Mouse (Mus musculus): ENCODE data around the gene Gm49325. TPM values are rescaled to one million over a fixed set of nuclear protein-coding genes. Genes with fewer than 3 reads are reported as not detected.
A peak's percentile ranks its signal among the peaks of the same experiment; 100 is the strongest.

The Gm49325 gene
- polyA plus RNA-seq, 1 experiment from 2014 or later, result 1.6 TPM

MicroRNAs encoded within 50 kb of the gene (microRNA counts, 519-probe panel; counts per million panel counts)
- not detected for microRNA mmu-miR-1930

Small RNAs within 50 kb of the gene (microRNA-seq; reads per million reads assigned to microRNA genes)
- gene Mir1930 (ENCODE audit: borderline number of aligned reads), result 34.3 reads per million, percentile 28 among the genes with 10 or more reads in this experiment

Other genes starting within 250 kb of the Gm49325 start
- gene Adarb1, start 187.9 kb upstream of the Gm49325 start, polyA plus RNA-seq (2014; fragmentation: Nextera tagmentation; extraction: Ambion mirVana), result 3.6 and 4.4 TPM in 2 replicates
- 40.6 and 42.3 TPM in 2 replicates for gene Fam207a, start 90.4 kb upstream of the Gm49325 start, polyA plus RNA-seq (2014; fragmentation: Nextera tagmentation; extraction: Ambion mirVana)
- 1.3 and 1.4 TPM in 2 replicates for gene Itgb2, start 75.9 kb upstream of the Gm49325 start, polyA plus RNA-seq (2014; fragmentation: Nextera tagmentation; extraction: Ambion mirVana)
- gene Pttg1ip, start 24.5 kb upstream of the Gm49325 start, polyA plus RNA-seq (2014; fragmentation: Nextera tagmentation; extraction: Ambion mirVana), result 89.2 and 95.6 TPM in 2 replicates
- gene Sumo3, start 100 bp upstream of the Gm49325 start, polyA plus RNA-seq (2014; fragmentation: Nextera tagmentation; extraction: Ambion mirVana), result 382 and 410 TPM in 2 replicates
- gene Ube2g2, start 16.1 kb downstream of the Gm49325 start, polyA plus RNA-seq (2014; fragmentation: Nextera tagmentation; extraction: Ambion mirVana), result 41.2 and 44.1 TPM in 2 replicates
- 0.39 and 0.64 TPM in 2 replicates for gene Tspear, start 80.4 kb downstream of the Gm49325 start, polyA plus RNA-seq (2014; fragmentation: Nextera tagmentation; extraction: Ambion mirVana)
- gene Gm19402, start 84.6 kb downstream of the Gm49325 start, polyA plus RNA-seq (2014; fragmentation: Nextera tagmentation; extraction: Ambion mirVana), result not detected in 2 replicates
- not detected in 2 replicates for gene Gm9508, start 91.0 kb downstream of the Gm49325 start, polyA plus RNA-seq (2014; fragmentation: Nextera tagmentation; extraction: Ambion mirVana)
- gene Gm10272, start 100.4 kb downstream of the Gm49325 start, polyA plus RNA-seq (2014; fragmentation: Nextera tagmentation; extraction: Ambion mirVana), result not detected in 2 replicates
- gene Gm10024, start 105.3 kb downstream of the Gm49325 start, polyA plus RNA-seq (2014; fragmentation: Nextera tagmentation; extraction: Ambion mirVana), result not detected in 2 replicates
- not detected in 2 replicates for gene Gm10142, start 109.6 kb downstream of the Gm49325 start, polyA plus RNA-seq (2014; fragmentation: Nextera tagmentation; extraction: Ambion mirVana)
- not detected in 2 replicates for gene Krtap12-1, start 114.4 kb downstream of the Gm49325 start, polyA plus RNA-seq (2014; fragmentation: Nextera tagmentation; extraction: Ambion mirVana)
- not detected in 2 replicates for gene Gm10100, start 120.3 kb downstream of the Gm49325 start, polyA plus RNA-seq (2014; fragmentation: Nextera tagmentation; extraction: Ambion mirVana)
- not detected in 2 replicates for gene Gm18596, start 136.4 kb downstream of the Gm49325 start, polyA plus RNA-seq (2014; fragmentation: Nextera tagmentation; extraction: Ambion mirVana)
- not detected in 2 replicates for gene Gm9736, start 145.2 kb downstream of the Gm49325 start, polyA plus RNA-seq (2014; fragmentation: Nextera tagmentation; extraction: Ambion mirVana)
- not detected in 2 replicates for gene Gm3233, start 153.5 kb downstream of the Gm49325 start, polyA plus RNA-seq (2014; fragmentation: Nextera tagmentation; extraction: Ambion mirVana)
- gene Gm3238, start 165.1 kb downstream of the Gm49325 start, polyA plus RNA-seq (2014; fragmentation: Nextera tagmentation; extraction: Ambion mirVana), result not detected in 2 replicates
- not detected in 2 replicates for gene Gm7138, start 170.7 kb downstream of the Gm49325 start, polyA plus RNA-seq (2014; fragmentation: Nextera tagmentation; extraction: Ambion mirVana)
- gene Gm3250, start 176.3 kb downstream of the Gm49325 start, polyA plus RNA-seq (2014; fragmentation: Nextera tagmentation; extraction: Ambion mirVana), result not detected in 2 replicates
- gene Gm7137, start 182.0 kb downstream of the Gm49325 start, polyA plus RNA-seq (2014; fragmentation: Nextera tagmentation; extraction: Ambion mirVana), result not detected in 2 replicates
- not detected in 2 replicates for gene Gm9639, start 188.9 kb downstream of the Gm49325 start, polyA plus RNA-seq (2014; fragmentation: Nextera tagmentation; extraction: Ambion mirVana)
- not detected in 2 replicates for gene Gm19668, start 192.9 kb downstream of the Gm49325 start, polyA plus RNA-seq (2014; fragmentation: Nextera tagmentation; extraction: Ambion mirVana)
- not detected in 2 replicates for gene Gm9507, start 205.6 kb downstream of the Gm49325 start, polyA plus RNA-seq (2014; fragmentation: Nextera tagmentation; extraction: Ambion mirVana)
- gene Gm2696, start 208.5 kb downstream of the Gm49325 start, polyA plus RNA-seq (2014; fragmentation: Nextera tagmentation; extraction: Ambion mirVana), result not detected in 2 replicates
- gene Krtap10-4, start 220.9 kb downstream of the Gm49325 start, polyA plus RNA-seq (2014; fragmentation: Nextera tagmentation; extraction: Ambion mirVana), result not detected in 2 replicates
- gene Krtap10-10, start 229.8 kb downstream of the Gm49325 start, polyA plus RNA-seq (2014; fragmentation: Nextera tagmentation; extraction: Ambion mirVana), result not detected in 2 replicates
- not detected in 2 replicates for gene Gm36176, start 240.6 kb downstream of the Gm49325 start, polyA plus RNA-seq (2014; fragmentation: Nextera tagmentation; extraction: Ambion mirVana)
- not detected in 2 replicates for gene Gm10318, start 246.7 kb downstream of the Gm49325 start, polyA plus RNA-seq (2014; fragmentation: Nextera tagmentation; extraction: Ambion mirVana)

All from embryonic facial prominence, embryonic 11.5 days (tissue).